Mouse (Mus musculus) gonadal fat pad, adult 2 months (tissue): ENCODE measurements around the gene Ube2d1. TPM values are rescaled to one million over a fixed set of nuclear protein-coding genes. Genes with fewer than 3 reads are reported as not detected.

ENCODE experiments used
- DNase-seq: peaks from one replicate; pipeline ENCODE4 v3.0.0-alpha.2; 2012; ENCODE audit warnings: low read depth
- polyA plus RNA-seq: library from polyadenylated mRNA; depleted of rRNA; stranded (reverse); fragments of >200 nt; gene quantifications from 2 replicates; pipeline ENCODE4 v1.2.3, GENCODE M21; 2012

Ube2d1 gene
- polyA plus RNA-seq, 1 experiment: 22.6 TPM

GRCm38 (mm10) chr10:71291179-71291661 lies 6.2 kb upstream of the Ube2d1 start:
- DNase-seq: no peak

GRCm38 (mm10) chr10:71284511-71285125 lies 444 bp downstream of the Ube2d1 start:
- DNase-seq: no peak

GRCm38 (mm10) chr10:71284131-71284510 lies 941 bp downstream of the Ube2d1 start:
- no peak for DNase-seq

- no peak for DNase-seq
Observed at GRCm38 (mm10) chr10:71273008-71273739, 11.9 kb downstream of the Ube2d1 start.

DNA sequence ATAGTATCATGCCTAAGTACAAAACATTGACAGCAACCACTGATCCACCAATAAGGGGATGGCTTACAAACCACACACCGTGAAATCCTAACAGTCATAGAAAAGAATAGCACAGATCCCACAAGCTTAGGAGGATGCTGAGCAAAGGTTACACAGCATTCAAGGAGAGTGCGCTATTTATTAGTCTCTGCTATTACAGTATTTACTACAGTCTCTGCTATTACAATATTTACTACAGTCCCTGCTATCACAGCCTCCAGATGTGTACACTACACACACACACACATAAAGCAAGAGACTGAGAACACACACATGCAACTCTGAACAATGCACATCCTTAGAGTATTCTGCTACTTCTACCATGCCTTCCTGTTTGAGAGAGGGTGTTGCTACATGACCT lies 17.1 kb downstream of the Ube2d1 start:
- no peak for DNase-seq

GRCm38 (mm10) chr10:71267511-71267910 lies 17.6 kb downstream of the Ube2d1 start:
- no peak for DNase-seq

DNA sequence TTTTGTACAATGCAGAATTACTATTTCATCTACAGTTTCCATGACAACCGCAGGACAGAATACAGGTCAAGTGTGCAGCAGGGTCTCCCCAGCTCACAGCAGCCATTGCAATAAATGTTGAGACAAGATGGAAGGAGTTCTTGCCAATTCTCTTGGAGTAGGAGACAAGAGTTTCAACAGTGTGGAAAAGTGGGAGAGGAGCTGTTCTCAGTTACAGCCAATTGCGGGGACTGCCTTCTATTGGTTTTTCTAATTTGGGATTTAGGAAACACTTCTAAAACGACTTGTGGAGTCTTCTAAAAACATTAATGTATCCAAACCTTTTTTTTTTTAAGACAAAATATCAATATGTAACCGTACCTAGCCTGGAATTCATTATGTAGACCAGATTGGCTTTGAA lies 20.0 kb downstream of the Ube2d1 start:
- DNase-seq: no peak

DNA sequence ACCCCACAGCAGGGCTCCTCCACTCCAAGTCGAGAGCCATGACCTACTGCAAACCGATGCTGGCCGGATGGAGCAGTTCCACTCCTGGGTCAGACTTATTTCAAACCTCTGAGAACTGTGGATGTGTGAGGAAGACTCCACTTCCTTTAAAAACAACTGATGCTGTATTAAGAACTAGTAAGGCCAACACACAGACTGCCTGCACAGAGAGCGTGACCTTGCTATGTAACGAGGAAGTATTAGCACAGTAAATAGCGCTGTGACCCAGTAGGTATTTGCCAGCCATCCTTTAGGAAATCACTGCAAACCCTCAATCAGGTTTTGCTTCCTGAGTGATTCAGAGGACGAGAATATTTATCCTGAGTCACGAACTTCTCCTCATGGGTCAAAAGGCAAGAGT lies 23.4 kb downstream of the Ube2d1 start:
- no peak for DNase-seq

GRCm38 (mm10) chr10:71258943-71259342 lies 26.1 kb downstream of the Ube2d1 start:
- no peak for DNase-seq

- no peak for DNase-seq
Observed at GRCm38 (mm10) chr10:71258516-71258915, 26.5 kb downstream of the Ube2d1 start.

GRCm38 (mm10) chr10:71253147-71253546 lies 31.9 kb downstream of the Ube2d1 start:
- DNase-seq: no peak

DNA sequence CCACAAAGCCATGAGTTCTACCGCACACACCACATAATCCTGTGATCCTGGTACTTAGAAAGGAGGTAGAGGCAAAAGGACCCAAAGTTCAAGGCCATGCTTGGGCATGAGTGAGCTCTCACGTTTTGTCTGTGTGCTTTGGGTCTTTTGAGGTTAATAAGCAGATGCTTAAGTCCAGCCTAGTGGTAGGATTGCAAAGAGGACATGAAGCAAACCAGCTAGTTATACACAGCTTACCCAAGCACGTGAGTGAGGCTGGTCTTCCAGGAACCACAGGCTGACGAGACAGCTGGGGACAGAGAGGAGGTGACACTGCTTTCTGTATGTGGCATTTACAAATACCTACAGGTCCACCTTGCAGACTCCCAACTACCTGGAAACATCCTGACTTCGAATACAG lies 32.6 kb downstream of the Ube2d1 start:
- no peak for DNase-seq

DNA sequence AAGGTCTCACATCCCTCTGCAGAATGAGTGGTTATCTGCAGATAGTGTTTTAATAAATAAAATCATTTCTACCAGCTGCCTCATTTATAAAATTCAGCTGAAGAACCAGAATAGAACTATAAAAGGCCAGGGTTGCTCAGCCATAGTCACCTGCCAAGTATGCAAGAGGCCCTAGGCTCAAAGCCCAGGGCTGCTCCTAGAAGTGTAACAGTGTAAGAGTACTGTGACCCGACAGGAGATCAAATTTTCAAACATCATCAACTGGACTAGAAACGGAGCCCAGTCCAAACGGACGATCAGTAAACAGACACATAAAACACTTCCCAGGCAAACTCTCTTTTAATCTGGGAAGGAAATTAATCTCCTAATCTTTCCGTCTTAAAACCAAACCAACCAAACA lies 33.2 kb downstream of the Ube2d1 start:
- DNase-seq: no peak

DNA sequence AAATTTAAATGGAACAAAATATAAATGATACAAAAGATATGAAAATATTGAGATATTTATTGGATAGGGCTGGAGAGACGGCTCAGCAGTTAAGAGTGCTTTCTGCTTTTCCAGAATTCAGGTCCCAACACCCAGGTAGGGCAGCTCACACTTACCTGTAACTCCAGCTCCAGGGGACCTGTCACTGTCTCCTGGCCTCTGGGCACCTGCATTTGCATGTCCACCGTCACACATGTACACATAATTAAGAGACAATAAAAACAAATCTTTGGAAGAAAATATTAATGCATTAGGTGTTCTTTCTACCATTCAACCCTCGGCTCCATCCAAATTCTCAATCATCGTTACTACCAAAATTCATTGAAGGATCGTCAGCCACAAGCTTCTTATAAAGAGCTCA lies 33.8 kb downstream of the Ube2d1 start:
- no peak for DNase-seq

DNA sequence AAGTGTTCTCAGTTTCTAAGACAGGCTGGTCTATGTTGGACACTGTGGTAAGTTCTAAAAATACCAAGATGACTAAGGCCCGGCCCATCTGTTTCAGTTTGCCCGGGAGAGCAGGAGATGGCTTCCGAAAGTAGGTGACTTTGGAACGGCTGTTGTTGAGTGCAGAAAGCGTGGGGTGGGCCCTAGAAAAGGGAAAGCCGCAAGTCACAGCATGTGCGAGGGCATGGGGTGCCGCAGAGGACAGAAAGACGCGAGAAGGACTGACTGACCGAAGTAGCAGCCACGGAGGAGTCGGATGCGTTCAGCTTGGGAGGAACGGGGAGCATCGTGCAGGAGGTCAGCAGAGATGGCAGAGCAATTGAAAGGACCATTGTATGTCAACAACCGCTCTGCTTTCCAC lies 34.6 kb downstream of the Ube2d1 start:
- DNase-seq: no peak

DNA sequence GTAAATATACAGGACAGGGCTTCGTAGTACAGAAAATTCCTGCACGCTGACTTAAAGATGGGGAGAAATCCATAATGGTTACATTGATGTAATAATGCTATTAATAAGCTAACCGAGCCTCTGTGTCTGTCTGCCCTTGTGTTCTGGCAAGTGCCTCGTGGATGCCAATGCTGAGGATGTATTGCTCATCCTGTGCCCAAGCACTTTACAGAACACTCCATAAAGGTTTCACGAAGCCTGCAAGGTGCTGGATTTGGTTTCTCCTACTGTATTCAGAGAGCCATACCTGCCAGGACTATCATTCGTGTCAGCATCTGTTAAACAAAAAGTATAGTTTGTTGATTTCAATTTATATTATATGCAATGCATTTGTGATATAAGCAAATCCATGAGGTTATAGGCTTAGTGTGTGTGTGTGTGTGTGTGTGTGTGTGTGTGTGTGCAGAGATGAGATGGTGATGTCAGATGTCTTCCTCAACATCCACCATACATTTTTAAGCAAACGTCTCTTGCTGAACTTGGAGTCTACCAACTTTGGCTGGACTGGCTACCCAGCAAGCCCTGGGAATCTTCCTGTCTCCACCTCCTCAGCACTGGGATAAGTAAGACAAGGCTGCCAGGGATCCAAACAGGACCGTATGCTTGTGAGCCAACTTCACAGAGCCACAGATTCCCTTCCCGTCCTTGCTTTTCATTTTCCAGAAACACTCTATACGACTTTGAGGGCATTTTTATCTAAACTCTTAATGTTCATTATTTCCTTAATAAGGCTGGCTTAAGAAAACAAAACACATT lies 35.8 kb downstream of the Ube2d1 start:
- DNase-seq: no peak

- no peak for DNase-seq
Observed at GRCm38 (mm10) chr10:71246956-71247355, 38.1 kb downstream of the Ube2d1 start.

- no peak for DNase-seq
Observed at GRCm38 (mm10) chr10:71239479-71240120, 45.5 kb downstream of the Ube2d1 start.

- DNase-seq: no peak
Observed at GRCm38 (mm10) chr10:71238240-71238554, 46.9 kb downstream of the Ube2d1 start, which contains the start of gene Tfam. Gene Tfam (minus strand): TSS chr10:71238280.

DNA sequence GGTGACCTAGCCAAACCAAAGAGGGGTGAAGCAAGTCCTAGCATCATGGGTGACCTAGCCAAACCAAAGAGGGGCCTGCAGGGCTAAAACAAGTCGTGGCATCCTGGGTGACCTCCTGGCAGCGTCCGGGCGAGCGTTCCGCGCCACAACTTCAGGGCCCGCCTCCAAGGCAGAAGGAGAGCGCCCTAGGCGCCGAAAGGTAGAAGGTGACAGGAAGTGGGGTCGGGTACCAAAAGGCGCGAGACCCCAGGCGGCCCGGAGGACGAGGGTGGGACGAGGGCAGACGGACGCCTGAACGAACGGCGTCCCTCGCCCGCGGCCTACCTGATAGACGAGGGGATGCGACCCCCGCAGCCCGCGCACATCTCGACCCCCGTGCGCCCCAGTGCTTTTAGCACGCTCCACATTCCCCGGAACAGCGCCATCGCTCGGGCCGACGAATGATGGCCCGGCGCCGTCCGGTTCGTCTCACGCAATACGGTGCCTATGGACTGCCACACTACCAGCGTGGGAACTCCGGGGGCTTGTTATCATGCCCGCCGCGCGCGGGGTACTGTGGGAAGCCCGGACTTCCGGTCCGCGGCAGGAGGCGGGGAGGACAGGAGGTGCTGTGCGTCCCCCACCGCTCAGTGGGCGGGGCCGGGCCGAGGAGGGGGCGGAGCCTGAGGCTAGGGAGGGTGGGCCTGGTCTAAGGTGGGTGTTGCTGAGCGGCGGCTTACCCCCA lies 47.4 kb downstream of the Ube2d1 start:
- no peak for DNase-seq

- DNase-seq: no peak
Observed at GRCm38 (mm10) chr10:71234071-71234470, 51.0 kb downstream of the Ube2d1 start.

- DNase-seq: no peak
Observed at GRCm38 (mm10) chr10:71225894-71226293, 59.2 kb downstream of the Ube2d1 start.
